Mouse (Mus musculus) brain, embryonic 14.5 days (tissue): ENCODE measurements around the gene Secisbp2. TPM values are rescaled to one million over a fixed set of nuclear protein-coding genes. Genes with fewer than 3 reads are reported as not detected.
A peak's percentile ranks its signal among the peaks of the same experiment; 100 is the strongest.

Experiments used
- DNase-seq: peaks from one replicate; pipeline ENCODE4 v3.0.0-alpha.2; 2011; ENCODE audit warnings: low read depth
- CTCF ChIP-seq: fragments of 200-500 bp; IDR thresholded peaks from 2 replicates; pipeline ENCODE4 v1.5.1; 2012; ENCODE audit warnings: inconsistent platforms, mild to moderate bottlenecking, moderate library complexity, borderline replicate concordance; ENCODE audit not compliant: insufficient read depth, insufficient read length; ENCODE audit errors: extremely low read depth
- POLR2A ChIP-seq: fragments of 200-500 bp; IDR thresholded peaks from 2 replicates; pipeline ENCODE4 v1.6.1; 2012; ENCODE audit warnings: mild to moderate bottlenecking, inconsistent platforms, borderline replicate concordance; ENCODE audit not compliant: poor library complexity, insufficient read depth, insufficient read length, severe bottlenecking; ENCODE audit errors: extremely low read depth
- polyA plus RNA-seq: library from polyadenylated mRNA; depleted of rRNA; stranded (reverse); fragments of >200 nt; gene quantifications from 2 replicates; pipeline ENCODE4 v1.2.3, GENCODE M21; 2012; rRNA removed

Secisbp2 gene
- polyA plus RNA-seq, 1 experiment: 25.9 TPM

DNA sequence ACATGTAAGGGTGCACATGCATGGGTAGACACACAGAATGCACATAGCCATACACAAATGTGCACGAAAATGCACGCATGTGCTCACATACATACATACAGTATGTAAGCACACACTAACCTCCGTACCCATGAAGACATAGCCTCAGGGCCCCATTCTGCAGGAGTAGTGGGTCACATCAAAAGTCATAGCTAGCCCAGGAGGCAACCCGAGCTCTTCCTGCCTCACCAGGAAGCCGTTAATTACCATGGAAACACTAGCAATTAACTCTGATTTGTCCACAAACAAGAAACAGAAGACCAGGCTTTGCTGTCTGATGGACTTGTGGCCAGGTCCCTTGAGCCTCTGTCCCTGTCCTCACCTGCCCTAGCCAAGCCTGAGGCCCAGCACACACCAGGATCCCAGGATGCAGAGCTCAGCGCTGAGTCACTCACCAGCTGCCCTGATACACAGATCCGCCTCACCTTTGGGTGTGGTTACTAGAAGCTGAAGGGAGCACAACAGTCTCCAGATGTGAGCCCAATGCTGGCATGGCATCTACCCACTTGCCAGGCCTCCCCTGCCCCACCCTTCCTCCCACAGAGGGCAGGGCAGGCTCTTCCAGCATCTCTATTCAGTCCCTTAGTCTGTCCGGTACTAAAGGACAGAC lies 74.6 kb downstream of the Secisbp2 start:
- peak; percentile 23 for DNase-seq
- TF ChIP-seq POLR2A: no peak
- TF ChIP-seq CTCF: no peak

DNA sequence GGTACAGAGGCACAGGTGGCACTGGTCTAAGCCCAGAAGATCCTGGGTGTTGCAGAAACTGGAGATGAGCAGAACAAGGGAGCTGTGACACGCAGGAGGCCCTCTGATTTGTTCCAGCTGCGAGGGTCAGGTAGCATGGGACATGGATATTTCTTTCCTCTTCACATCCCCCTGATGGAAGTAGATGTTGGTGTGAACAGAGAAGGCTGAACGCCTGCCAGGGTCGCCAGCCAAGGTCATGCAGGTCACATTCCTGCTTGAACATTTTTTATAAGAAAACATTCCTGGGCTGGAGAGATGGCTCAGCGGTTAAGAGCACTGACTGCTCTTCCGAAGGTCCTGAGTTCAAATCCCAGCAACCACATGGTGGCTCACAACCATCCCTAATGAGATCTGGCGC lies 75.9 kb downstream of the Secisbp2 start:
- TF ChIP-seq POLR2A (no peak), CTCF (no peak)
- no peak for DNase-seq

GRCm38 (mm10) chr13:51729887-51730361 lies 78.4 kb downstream of the Secisbp2 start:
- TF ChIP-seq POLR2A (no peak), CTCF (peak; percentile 69)
- peak; percentile 77 for DNase-seq

DNA sequence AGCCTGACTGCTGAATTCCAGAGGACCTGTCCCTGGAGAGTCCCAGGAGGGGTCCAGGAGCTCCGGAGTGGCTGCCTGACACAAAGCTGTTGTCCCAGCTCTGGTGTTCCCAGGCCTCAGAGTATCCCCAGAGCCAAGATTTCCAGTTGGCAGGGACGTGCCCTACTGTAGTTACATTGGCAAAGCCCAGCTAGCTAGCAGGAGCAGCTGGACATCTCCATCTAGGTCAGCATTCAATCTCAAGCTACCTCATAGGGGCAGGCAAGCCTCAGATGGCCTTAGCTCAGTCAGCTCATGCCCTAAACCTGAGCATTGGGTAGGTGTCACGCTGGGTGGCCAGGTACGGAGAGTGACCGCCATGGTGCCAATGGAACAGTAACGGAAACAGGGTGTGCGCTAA lies 80.0 kb downstream of the Secisbp2 start:
- no peak for TF ChIP-seq POLR2A
- TF ChIP-seq CTCF: no peak
- DNase-seq: no peak

DNA sequence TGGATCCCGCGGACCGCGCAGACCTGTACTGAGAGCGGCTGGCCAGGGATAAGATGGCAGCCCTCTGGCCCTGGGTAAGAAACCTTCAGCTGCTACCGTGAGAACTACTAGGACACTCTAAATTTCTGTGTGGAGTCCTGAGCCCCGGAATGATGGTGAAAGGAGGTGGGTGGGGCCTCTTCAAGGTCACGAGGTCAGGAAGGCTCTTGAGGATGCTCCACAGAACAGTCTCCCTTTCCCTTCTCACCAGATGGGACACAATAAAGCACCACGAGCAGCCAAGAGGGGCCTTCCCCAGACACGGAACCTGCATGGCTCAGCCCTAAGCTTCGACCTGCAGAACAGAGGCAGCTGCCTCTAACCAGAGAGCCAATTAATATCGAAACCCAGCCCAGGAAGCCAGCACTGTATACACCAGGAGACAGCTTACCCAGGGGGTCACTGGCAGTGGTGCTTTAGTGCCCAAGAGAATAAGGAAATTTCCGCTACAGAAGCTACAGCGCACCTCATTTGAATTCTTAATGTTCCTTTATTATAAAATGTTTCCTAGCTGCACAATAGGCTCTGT lies 80.7 kb downstream of the Secisbp2 start:
- TF ChIP-seq POLR2A: no peak
- no peak for TF ChIP-seq CTCF
- DNase-seq: peak; percentile 33

Other genes with a start within 250 kb of the Secisbp2 start
- 8.2 and 12.8 TPM in 2 replicates for gene S1pr3, start 243.1 kb upstream of the Secisbp2 start, polyA plus RNA-seq
- gene Shc3, start 82.3 kb upstream of the Secisbp2 start, polyA plus RNA-seq: 13.9 and 17.4 TPM in 2 replicates
- gene Cks2, start 6.5 kb upstream of the Secisbp2 start, polyA plus RNA-seq: 47.5 and 103 TPM in 2 replicates
- 20.4 and 25.6 TPM in 2 replicates for gene Sema4d, start 142.1 kb downstream of the Secisbp2 start, polyA plus RNA-seq
- gene Gadd45g, start 195.0 kb downstream of the Secisbp2 start, polyA plus RNA-seq: 78.9 and 148 TPM in 2 replicates